Mouse (Mus musculus) neural tube, embryonic 12.5 days (tissue): ENCODE measurements around the gene Abi3bp. TPM values are rescaled to one million over a fixed set of nuclear protein-coding genes. Genes with fewer than 3 reads are reported as not detected.

Experiments
- ATAC-seq: fragments of 200-750 bp; cut with Nextera tagmentation; 2 replicates; pipeline ENCODE4 v1.8.0; 2017; ENCODE audit warnings: low read depth, mild to moderate bottlenecking, moderate TSS enrichment, moderate library complexity; ENCODE audit not compliant: low FRiP score
- H3K27ac ChIP-seq: fragments of 300-500 bp; sonication (generic); 2 replicates; pipeline ENCODE4 v1.5.1; 2016
- H3K27me3 ChIP-seq: fragments of 300-500 bp; sonication (generic); replicated peaks from 2 replicates; pipeline ENCODE4 v1.6.1; 2016; ENCODE audit warnings: mild to moderate bottlenecking
- H3K36me3 ChIP-seq: fragments of 300-500 bp; sonication (generic); 2 replicates; pipeline ENCODE4 v1.6.1; 2016; ENCODE audit warnings: mild to moderate bottlenecking
- H3K4me1 ChIP-seq: fragments of 300-500 bp; sonication (generic); 2 replicates; pipeline ENCODE4 v1.6.1; 2016
- H3K4me2 ChIP-seq: fragments of 300-500 bp; sonication (generic); replicated peaks from 2 replicates; pipeline ENCODE4 v1.6.1; 2016; ENCODE audit warnings: mild to moderate bottlenecking
- H3K4me3 ChIP-seq: fragments of 300-500 bp; sonication (generic); 2 replicates; pipeline ENCODE4 v1.5.1; 2016
- H3K9ac ChIP-seq: fragments of 300-500 bp; sonication (generic); 2 replicates; pipeline ENCODE4 v1.6.1; 2016; ENCODE audit warnings: mild to moderate bottlenecking
- H3K9me3 ChIP-seq: fragments of 300-500 bp; sonication (generic); 2 replicates; pipeline ENCODE4 v1.6.1; 2016; ENCODE audit warnings: mild to moderate bottlenecking
- WGBS: fragments of 180-500 bp; shearing (Covaris S2); methylation state at CpG from one replicate; pipeline ENCODE4 v1.1.7; 2016; 5-methylcytosine and 5-hydroxymethylcytosine counted together
- polyA plus RNA-seq: library from polyadenylated mRNA; unstranded; fragments of >200 nt; fragmentation: Nextera tagmentation; extraction: Ambion mirVana; gene quantifications from 2 replicates; pipeline ENCODE4 v1.2.1, GENCODE M21; 2016

Abi3bp gene
- polyA plus RNA-seq, 1 experiment from 2014 or later, result 1.7 TPM

GRCm38 (mm10) chr16:56483466-56483865, 5.8 kb downstream of the Abi3bp start:
- Histone ChIP-seq H3K27ac (no peak overlapping the region), H3K4me1 (no peaks in the 10 kb centered on the region), H3K27me3 (no peaks in the 10 kb centered on the region), H3K9me3 (no peaks in the 10 kb centered on the region), H3K4me3 (no peak overlapping the region), H3K36me3 (no peaks in the 10 kb centered on the region), H3K4me2 (no peak overlapping the region), H3K9ac (no peak overlapping the region)
- WGBS, result 91% methylated on average over 10 of the region's 10 CpGs
- ATAC-seq, result no peak

- no peak for ATAC-seq
- Histone ChIP-seq H3K36me3 (no peaks in the 10 kb centered on the region), H3K4me1 (no peaks in the 10 kb centered on the region), H3K27ac (no peak overlapping the region), H3K9me3 (no peaks in the 10 kb centered on the region), H3K9ac (no peak overlapping the region), H3K27me3 (no peaks in the 10 kb centered on the region), H3K4me3 (no peak overlapping the region), H3K4me2 (no peak overlapping the region)
- 57% methylated on average over 4 of the region's 4 CpGs for WGBS
These were observed 8.8 kb downstream of the Abi3bp start for GRCm38 (mm10) chr16:56486461-56486860.

GRCm38 (mm10) chr16:56490861-56491260, 13.2 kb downstream of the Abi3bp start:
- Histone ChIP-seq H3K9ac (no peak overlapping the region), H3K9me3 (no peaks in the 10 kb centered on the region), H3K4me1 (no peaks in the 10 kb centered on the region), H3K27ac (no peak overlapping the region), H3K27me3 (no peaks in the 10 kb centered on the region), H3K4me2 (no peak overlapping the region), H3K36me3 (no peaks in the 10 kb centered on the region), H3K4me3 (no peak overlapping the region)
- WGBS, result 86% methylated on average over 3 of the region's 3 CpGs
- no peak for ATAC-seq

- Histone ChIP-seq H3K4me1 (no peaks in the 10 kb centered on the region), H3K36me3 (no peaks in the 10 kb centered on the region), H3K27me3 (no peaks in the 10 kb centered on the region), H3K4me2 (no peak overlapping the region), H3K4me3 (no peak overlapping the region), H3K9me3 (no peaks in the 10 kb centered on the region), H3K9ac (no peak overlapping the region), H3K27ac (no peak overlapping the region)
- 88% methylated on average over 4 of the region's 4 CpGs for WGBS
- ATAC-seq, result no peak
These were observed 17.6 kb downstream of the Abi3bp start for GRCm38 (mm10) chr16:56495266-56495665.

GRCm38 (mm10) chr16:56496743-56497142, 19.1 kb downstream of the Abi3bp start:
- Histone ChIP-seq H3K27me3 (no peaks in the 10 kb centered on the region), H3K4me1 (no peaks in the 10 kb centered on the region), H3K9me3 (no peaks in the 10 kb centered on the region), H3K36me3 (no peaks in the 10 kb centered on the region), H3K4me3 (no peak overlapping the region), H3K9ac (no peak overlapping the region), H3K27ac (no peak overlapping the region), H3K4me2 (no peak overlapping the region)
- no peak for ATAC-seq
- 75% methylated on average over 4 of the region's 4 CpGs for WGBS

- H3K27ac ChIP-seq, result no peak overlapping the region
- H3K36me3 ChIP-seq, result no peaks in the 10 kb centered on the region
- no peak overlapping the region for H3K9ac ChIP-seq
- no peak for ATAC-seq
- H3K4me1 ChIP-seq, result no peaks in the 10 kb centered on the region
- no peaks in the 10 kb centered on the region for H3K9me3 ChIP-seq
- H3K4me2 ChIP-seq, result no peak overlapping the region
- WGBS, result 83% methylated on average over 1 of the region's 1 CpGs
- no peaks in the 10 kb centered on the region for H3K27me3 ChIP-seq
- no peak overlapping the region for H3K4me3 ChIP-seq
These were observed 21.0 kb downstream of the Abi3bp start for GRCm38 (mm10) chr16:56498680-56499079.

- Histone ChIP-seq H3K4me1 (no peaks in the 10 kb centered on the region), H3K4me3 (no peak overlapping the region), H3K4me2 (no peak overlapping the region), H3K27me3 (no peaks in the 10 kb centered on the region), H3K9me3 (no peaks in the 10 kb centered on the region), H3K36me3 (no peaks in the 10 kb centered on the region), H3K27ac (no peak overlapping the region), H3K9ac (no peak overlapping the region)
- no peak for ATAC-seq
- WGBS, result 44% methylated on average over 3 of the region's 3 CpGs
These were observed 22.8 kb downstream of the Abi3bp start for GRCm38 (mm10) chr16:56500441-56500840.

- no peak overlapping the region for H3K27ac ChIP-seq
- H3K9me3 ChIP-seq, result no peaks in the 10 kb centered on the region
- no peak for ATAC-seq
- WGBS, result 84% methylated on average over 6 of the region's 6 CpGs
- H3K4me2 ChIP-seq, result no peak overlapping the region
- no peaks in the 10 kb centered on the region for H3K36me3 ChIP-seq
- no peaks in the 10 kb centered on the region for H3K27me3 ChIP-seq
- H3K9ac ChIP-seq, result no peak overlapping the region
- H3K4me3 ChIP-seq, result no peak overlapping the region
- no peaks in the 10 kb centered on the region for H3K4me1 ChIP-seq
These were observed 23.4 kb downstream of the Abi3bp start for GRCm38 (mm10) chr16:56501101-56501500.

- WGBS, result 80% methylated on average over 2 of the region's 2 CpGs
- no peak overlapping the region for H3K4me2 ChIP-seq
- no peak overlapping the region for H3K9ac ChIP-seq
- H3K36me3 ChIP-seq, result no peaks in the 10 kb centered on the region
- H3K4me1 ChIP-seq, result no peaks in the 10 kb centered on the region
- H3K9me3 ChIP-seq, result no peaks in the 10 kb centered on the region
- no peak overlapping the region for H3K27ac ChIP-seq
- no peak for ATAC-seq
- H3K4me3 ChIP-seq, result no peak overlapping the region
- no peaks in the 10 kb centered on the region for H3K27me3 ChIP-seq
These were observed 23.8 kb downstream of the Abi3bp start for GRCm38 (mm10) chr16:56501513-56501912.

- no peaks in the 10 kb centered on the region for H3K9me3 ChIP-seq
- H3K9ac ChIP-seq, result no peak overlapping the region
- WGBS, result 91% methylated on average over 3 of the region's 3 CpGs
- H3K36me3 ChIP-seq, result no peaks in the 10 kb centered on the region
- H3K4me3 ChIP-seq, result no peak overlapping the region
- no peak overlapping the region for H3K27ac ChIP-seq
- no peak for ATAC-seq
- no peak overlapping the region for H3K4me2 ChIP-seq
- no peaks in the 10 kb centered on the region for H3K27me3 ChIP-seq
- H3K4me1 ChIP-seq, result no peaks in the 10 kb centered on the region
These were observed 24.5 kb downstream of the Abi3bp start for GRCm38 (mm10) chr16:56502134-56502533.

GRCm38 (mm10) chr16:56503941-56504340, 26.3 kb downstream of the Abi3bp start:
- WGBS, result 89% methylated on average over 2 of the region's 2 CpGs
- ATAC-seq, result no peak

GRCm38 (mm10) chr16:56518024-56518423, 40.3 kb downstream of the Abi3bp start:
- H3K36me3 ChIP-seq, result no peaks in the 10 kb centered on the region
- no peak overlapping the region for H3K4me3 ChIP-seq
- no peak overlapping the region for H3K27ac ChIP-seq
- no peaks in the 10 kb centered on the region for H3K27me3 ChIP-seq
- H3K4me2 ChIP-seq, result no peak overlapping the region
- H3K9ac ChIP-seq, result no peak overlapping the region
- H3K9me3 ChIP-seq, result no peaks in the 10 kb centered on the region
- no peak for ATAC-seq
- 93% methylated on average over 9 of the region's 9 CpGs for WGBS
- no peaks in the 10 kb centered on the region for H3K4me1 ChIP-seq

More at GRCm38 (mm10) chr16:56503941-56504340, 26.3 kb downstream of the Abi3bp start:
- Histone ChIP-seq H3K9me3 (no peaks in the 10 kb centered on the region), H3K4me3 (no peak overlapping the region), H3K27me3 (no peaks in the 10 kb centered on the region), H3K9ac (no peak overlapping the region), H3K27ac (no peak overlapping the region), H3K4me2 (no peak overlapping the region), H3K36me3 (no peaks in the 10 kb centered on the region), H3K4me1 (no peaks in the 10 kb centered on the region)

- H3K9me3 ChIP-seq, result no peaks in the 10 kb centered on the region
- H3K4me1 ChIP-seq, result no peaks in the 10 kb centered on the region
- H3K9ac ChIP-seq, result no peak overlapping the region
- no peaks in the 10 kb centered on the region for H3K27me3 ChIP-seq
- no peak overlapping the region for H3K4me3 ChIP-seq
- no peak overlapping the region for H3K4me2 ChIP-seq
- H3K36me3 ChIP-seq, result no peaks in the 10 kb centered on the region
- no peak for ATAC-seq
- no peak overlapping the region for H3K27ac ChIP-seq
- WGBS, result 42% methylated on average over 8 of the region's 8 CpGs
These were observed 46.7 kb downstream of the Abi3bp start for GRCm38 (mm10) chr16:56524359-56524758.
